18 mouse cellular contexts compared by ENCODE assay signal in genomic region chr11:43200089-43200488, GRCm38 (mm10). TPM values are rescaled to one million over a fixed set of nuclear protein-coding genes. Genes with fewer than 3 reads are reported as not detected.
"Had no signal": no experiment of that assay in that cellular context is flagged by ENCODE, and none has a peak within 500 bp of the region (broad histone marks: within the 10 kb centered on the region; RNA-seq: fewer than 3 reads in every experiment).

No protein-coding gene starts in this region.

- H3K4me2 ChIP-seq: neural tube, embryonic 12.5 days; neural tube, embryonic 13.5 days; neural tube, embryonic 15.5 days; stomach, embryonic 15.5 days had no signal

- H3K36me3 ChIP-seq: neural tube, embryonic 12.5 days; neural tube, embryonic 13.5 days; neural tube, embryonic 15.5 days; stomach, embryonic 15.5 days had no signal

- H3K27ac ChIP-seq: neural tube, embryonic 12.5 days; neural tube, embryonic 13.5 days; neural tube, embryonic 15.5 days; stomach, embryonic 15.5 days; stomach, postnatal 0 days had no signal

- H3K4me1 ChIP-seq: neural tube, embryonic 12.5 days; neural tube, embryonic 13.5 days; neural tube, embryonic 15.5 days; stomach, embryonic 15.5 days had no signal

- DNase-seq: retina, postnatal 1 day; right cerebral cortex, adult 18-20 months; right cerebral cortex, postnatal 14 days; right cerebral cortex, postnatal 25 days; right cerebral cortex, postnatal 4 days; spleen, adult 18-20 months; thymus, adult 18-20 months; thymus, adult 2 months; thymus, postnatal 14 days; thymus, postnatal 25 days; thymus, postnatal 36 days; thymus, postnatal 4 days had no signal

- H3K27me3 ChIP-seq: neural tube, embryonic 12.5 days; neural tube, embryonic 13.5 days; neural tube, embryonic 15.5 days; stomach, embryonic 15.5 days had no signal

- H3K9ac ChIP-seq: neural tube, embryonic 12.5 days; neural tube, embryonic 13.5 days; neural tube, embryonic 15.5 days; stomach, embryonic 15.5 days had no signal

- H3K4me3 ChIP-seq: neural tube, embryonic 12.5 days; neural tube, embryonic 13.5 days; neural tube, embryonic 15.5 days; stomach, embryonic 15.5 days had no signal

- H3K9me3 ChIP-seq: neural tube, embryonic 12.5 days; neural tube, embryonic 13.5 days; neural tube, embryonic 15.5 days; stomach, embryonic 15.5 days had no signal

RNA-seq across cellular contexts. Expression of gene Atp10b, which starts 50.4 kb away (rescaled TPM):
- polyA plus RNA-seq: spleen, adult 2 months had no signal
